Comparison of ENCODE assay signal across 12 mouse cellular contexts in genomic region chr13:29737675-29738461, GRCm38 (mm10).
DNase-seq lines count a peak whose midpoint lies in the region; ATAC-seq and TF ChIP-seq lines count a peak whose summit lies in the region.
"Had no signal": no experiment of that assay in that cellular context is flagged by ENCODE, and none has a peak within 500 bp of the region (broad histone marks: within the 10 kb centered on the region; RNA-seq: fewer than 3 reads in every experiment).

No protein-coding gene starts in this region.

- WGBS in hindbrain, embryonic 14.5 days: 59% methylated on average over 5 of the region's 5 CpGs
- WGBS in hindbrain, embryonic 12.5 days: 77% methylated on average over 5 of the region's 5 CpGs
- WGBS in large intestine, adult 2 months: 22% methylated on average over 5 of the region's 5 CpGs
- WGBS in stomach, postnatal 0 days: 41% methylated on average over 5 of the region's 5 CpGs

- H3K27ac ChIP-seq in hindbrain, embryonic 14.5 days: no peak overlapping the region
- H3K27ac ChIP-seq in hindbrain, embryonic 12.5 days: no peak overlapping the region
- peak overlapping the region; percentile 63 for H3K27ac ChIP-seq in stomach, postnatal 0 days (replicated peaks)
- H3K27ac ChIP-seq: macrophage; neural tube, embryonic 15.5 days had no signal

- no peaks in the 10 kb centered on the region for H3K4me1 ChIP-seq in hindbrain, embryonic 14.5 days (replicated peaks; ENCODE audit: control insufficient read depth, insufficient read depth, low read length)
- H3K4me1 ChIP-seq in hindbrain, embryonic 12.5 days: no peaks in the 10 kb centered on the region
- H3K4me1 ChIP-seq in stomach, postnatal 0 days (replicated peaks; ENCODE audit: control insufficient read depth, insufficient read depth): no peaks in the 10 kb centered on the region
- H3K4me1 ChIP-seq: neural tube, embryonic 15.5 days had no signal

- no peak for DNase-seq in hindbrain, embryonic 14.5 days (ENCODE audit: low spot score)
- DNase-seq in spleen, postnatal 36 days (ENCODE audit: low spot score in 2 of 2): peak; percentile 64 to 70
- DNase-seq in spleen, adult 12 weeks (ENCODE audit: low spot score): no peak
- DNase-seq in large intestine, adult 2 months (ENCODE audit: low read depth, low spot score): peak; percentile 71
- peak; percentile 51 for DNase-seq in stomach, postnatal 0 days (ENCODE audit: low spot score)
- DNase-seq in heart, postnatal 14 days: no peak
- DNase-seq in adrenal gland, postnatal 10 days: no peak
- DNase-seq: cerebellum, adult 11 months; heart, postnatal 10 days had no signal

- 0 out of 2 replicates have a peak, but pooled peaks have one; percentile 13 for TF ChIP-seq CTCF in stomach, postnatal 0 days (IDR thresholded peaks at IDR 0.05; ENCODE audit: low read depth)

- no peak overlapping the region for H3K9ac ChIP-seq in hindbrain, embryonic 14.5 days
- no peak overlapping the region for H3K9ac ChIP-seq in hindbrain, embryonic 12.5 days
- no peak overlapping the region for H3K9ac ChIP-seq in stomach, postnatal 0 days (ENCODE audit: low read length)
- H3K9ac ChIP-seq: neural tube, embryonic 15.5 days had no signal

- no peaks in the 10 kb centered on the region for H3K27me3 ChIP-seq in hindbrain, embryonic 14.5 days (ENCODE audit: control insufficient read depth, insufficient read depth, low read length)
- H3K27me3 ChIP-seq in hindbrain, embryonic 12.5 days: no peaks in the 10 kb centered on the region
- no peaks in the 10 kb centered on the region for H3K27me3 ChIP-seq in stomach, postnatal 0 days (ENCODE audit: control insufficient read depth, insufficient read depth, low read length)
- H3K27me3 ChIP-seq: neural tube, embryonic 15.5 days had no signal

- peak; percentile 46; the same call in 1 of the 2 replicates for ATAC-seq in hindbrain, embryonic 14.5 days (ENCODE audit: low FRiP score)
- no peak for ATAC-seq in hindbrain, embryonic 12.5 days (ENCODE audit: low FRiP score)
- peak; percentile 88 for ATAC-seq in stomach, postnatal 0 days (ENCODE audit: low FRiP score, low TSS enrichment)

- H3K4me2 ChIP-seq in hindbrain, embryonic 14.5 days (replicated peaks): no peak overlapping the region
- no peak overlapping the region for H3K4me2 ChIP-seq in hindbrain, embryonic 12.5 days (replicated peaks)
- no peak overlapping the region for H3K4me2 ChIP-seq in stomach, postnatal 0 days (replicated peaks; ENCODE audit: low read depth)
- H3K4me2 ChIP-seq: neural tube, embryonic 15.5 days had no signal

- H3K36me3 ChIP-seq in hindbrain, embryonic 14.5 days (replicated peaks; ENCODE audit: control insufficient read depth, insufficient read depth): no peaks in the 10 kb centered on the region
- H3K36me3 ChIP-seq in hindbrain, embryonic 12.5 days: no peaks in the 10 kb centered on the region
- no peaks in the 10 kb centered on the region for H3K36me3 ChIP-seq in stomach, postnatal 0 days (ENCODE audit: control insufficient read depth, insufficient read depth, low read length)
- H3K36me3 ChIP-seq: neural tube, embryonic 15.5 days had no signal

- H3K4me3 ChIP-seq in hindbrain, embryonic 14.5 days (replicated peaks; ENCODE audit: low read length): no peak overlapping the region
- no peak overlapping the region for H3K4me3 ChIP-seq in hindbrain, embryonic 12.5 days
- no peak overlapping the region for H3K4me3 ChIP-seq in stomach, postnatal 0 days (ENCODE audit: low read depth, low read length)
- H3K4me3 ChIP-seq: neural tube, embryonic 15.5 days had no signal

- no peaks in the 10 kb centered on the region for H3K9me3 ChIP-seq in hindbrain, embryonic 14.5 days (ENCODE audit: control insufficient read depth, low read length)
- H3K9me3 ChIP-seq in hindbrain, embryonic 12.5 days (replicated peaks): no peaks in the 10 kb centered on the region
- H3K9me3 ChIP-seq in stomach, postnatal 0 days (ENCODE audit: control insufficient read depth, low read length): no peaks in the 10 kb centered on the region
- H3K9me3 ChIP-seq: neural tube, embryonic 15.5 days had no signal

- peak; percentile 56 for TF ChIP-seq EP300 in stomach, postnatal 0 days (optimal IDR thresholded peaks at IDR 0.05)

- intact Hi-C loops in heart, postnatal 14 days (cut with DNase I): no loop called here

Comparison
In these comparisons a context has a peak if more than half of its experiments do, and no peak if none do; other contexts are left out.
1. DNase-seq: peak in spleen, postnatal 36 days (2 of 2), large intestine, adult 2 months (single experiment) and stomach, postnatal 0 days (single experiment); none in hindbrain, embryonic 14.5 days (single experiment), spleen, adult 12 weeks (single experiment), heart, postnatal 14 days (0 of 2) and adrenal gland, postnatal 10 days (single experiment).